Mouse (Mus musculus): ENCODE results near the gene Pcbp4. TPM values are rescaled to one million over a fixed set of nuclear protein-coding genes. Genes with fewer than 3 reads are reported as not detected.

The Pcbp4 gene
- total RNA-seq (2022): 100 to 1,000 TPM; 186 to 215 (median 199) TPM

- no peak for DNase-seq (ENCODE audit: low spot score in 2 of 2)
These were observed at the start of gene Pcbp4 for GRCm38 (mm10) chr9:106453271-106454070. Pcbp4 (plus strand) TSS chr9:106453291.

- DNase-seq (ENCODE audit: low spot score in 2 of 2): no peak
These were observed 47.8 kb upstream of the Pcbp4 start for GRCm38 (mm10) chr9:106405275-106405674.

GRCm38 (mm10) chr9:106406443-106407078, 46.5 kb upstream of the Pcbp4 start:
- DNase-seq (ENCODE audit: low spot score in 2 of 2): no peak

- no peak for DNase-seq (ENCODE audit: low spot score in 2 of 2)
These were observed 44.0 kb upstream of the Pcbp4 start for GRCm38 (mm10) chr9:106409096-106409495.

- no peak for DNase-seq (ENCODE audit: low spot score in 2 of 2)
These were observed 42.9 kb upstream of the Pcbp4 start for GRCm38 (mm10) chr9:106410086-106410650.

GRCm38 (mm10) chr9:106411091-106411594, 41.9 kb upstream of the Pcbp4 start:
- DNase-seq (ENCODE audit: low spot score in 2 of 2): peak in 1 of 2 experiments; percentile 59

GRCm38 (mm10) chr9:106411729-106412128, 41.4 kb upstream of the Pcbp4 start:
- DNase-seq (ENCODE audit: low spot score in 2 of 2): no peak

- DNase-seq (ENCODE audit: low spot score in 2 of 2): no peak
These were observed 40.9 kb upstream of the Pcbp4 start for GRCm38 (mm10) chr9:106412210-106412609.

GRCm38 (mm10) chr9:106413606-106414005, 39.5 kb upstream of the Pcbp4 start:
- DNase-seq (ENCODE audit: low spot score in 2 of 2): no peak

- no peak for DNase-seq (ENCODE audit: low spot score in 2 of 2)
These were observed 36.3 kb upstream of the Pcbp4 start for GRCm38 (mm10) chr9:106416826-106417225.

- peak; percentile 89 to 93 for DNase-seq (ENCODE audit: low spot score in 2 of 2)
These were observed 35.1 kb upstream of the Pcbp4 start for GRCm38 (mm10) chr9:106417841-106418625.

GRCm38 (mm10) chr9:106420608-106421007, 32.5 kb upstream of the Pcbp4 start:
- no peak for DNase-seq (ENCODE audit: low spot score in 2 of 2)

- no peak for DNase-seq (ENCODE audit: low spot score in 2 of 2)
These were observed 31.8 kb upstream of the Pcbp4 start for GRCm38 (mm10) chr9:106421033-106421864.

GRCm38 (mm10) chr9:106421865-106422160, 31.3 kb upstream of the Pcbp4 start:
- DNase-seq (ENCODE audit: low spot score in 2 of 2): peak; percentile 79 to 91

- DNase-seq (ENCODE audit: low spot score in 2 of 2): no peak
These were observed 24.3 kb upstream of the Pcbp4 start for GRCm38 (mm10) chr9:106428719-106429220.

GRCm38 (mm10) chr9:106429221-106430014, 23.7 kb upstream of the Pcbp4 start, which contains the start of gene Rpl29:
Rpl29 (plus strand) TSS chr9:106429454.
- peak; percentile 92 to 93 for DNase-seq (ENCODE audit: low spot score in 2 of 2)

GRCm38 (mm10) chr9:106430015-106430264, 23.2 kb upstream of the Pcbp4 start:
- DNase-seq (ENCODE audit: low spot score in 2 of 2): no peak

- DNase-seq (ENCODE audit: low spot score in 2 of 2): no peak
These were observed 19.7 kb upstream of the Pcbp4 start for GRCm38 (mm10) chr9:106433389-106433788.

- DNase-seq (ENCODE audit: low spot score in 2 of 2): no peak
These were observed 16.5 kb upstream of the Pcbp4 start for GRCm38 (mm10) chr9:106436566-106436965.

- no peak for DNase-seq (ENCODE audit: low spot score in 2 of 2)
These were observed 10.4 kb upstream of the Pcbp4 start for GRCm38 (mm10) chr9:106442680-106443079.

Measured in layer of hippocampus, adult 8-10 months (tissue).